8 mouse cellular contexts compared by ENCODE assay signal in the genomic region with DNA sequence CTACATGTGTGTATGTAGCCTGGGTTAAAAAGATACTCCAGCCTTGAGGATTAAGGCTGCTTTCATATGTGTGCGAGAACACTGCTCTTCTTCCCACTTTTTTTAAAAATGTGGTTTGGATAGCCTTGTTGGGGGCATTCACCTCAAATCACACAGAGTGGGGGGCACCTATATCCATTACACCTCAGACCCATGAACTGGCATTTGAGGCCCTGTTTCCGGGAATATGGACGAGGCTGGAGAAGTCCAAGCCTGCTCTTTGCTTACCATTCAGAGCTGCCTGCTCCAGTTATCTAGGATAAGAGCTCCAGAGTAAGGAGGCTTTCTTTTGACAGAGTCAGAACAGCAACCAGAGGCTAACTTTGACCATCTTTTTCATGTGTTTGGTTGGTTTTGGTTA.
DNase-seq lines count a peak whose midpoint lies in the region; ATAC-seq lines count a peak whose summit lies in the region.

No protein-coding gene starts in this region.

- ATAC-seq in limb, embryonic 12.5 days (ENCODE audit: insufficient number of reproducible peaks, insufficient read depth, low FRiP score, low TSS enrichment, low read depth): no peak
- ATAC-seq in heart, embryonic 16.5 days (replicated peaks; ENCODE audit: extremely low read depth, insufficient read depth, low FRiP score): no peak
- no peak for ATAC-seq in midbrain, embryonic 16.5 days
- no peak for ATAC-seq in frontal cortex, adult (ENCODE audit: low TSS enrichment)

- peak; percentile 28 for DNase-seq in adrenal gland, postnatal 10 days
- no peak for DNase-seq in adrenal gland, postnatal 25 days
- DNase-seq in limb, embryonic 10.5 days (ENCODE audit: low spot score): no peak
- no peak for DNase-seq in frontal cortex, adult 2 months (ENCODE audit: extremely low spot score in 1 of 2, low spot score in 1 of 2)

- H3K9ac ChIP-seq in limb, embryonic 12.5 days (replicated peaks): peak overlapping the region; percentile 93
- H3K9ac ChIP-seq in heart, embryonic 16.5 days (ENCODE audit: low read length): peak overlapping the region; percentile 100
- H3K9ac ChIP-seq in midbrain, embryonic 16.5 days (ENCODE audit: low read depth, low read length): peak overlapping the region; percentile 83

- no peaks in the 10 kb centered on the region for H3K9me3 ChIP-seq in limb, embryonic 12.5 days
- no peaks in the 10 kb centered on the region for H3K9me3 ChIP-seq in limb, embryonic 10.5 days (replicated peaks)
- H3K9me3 ChIP-seq in heart, embryonic 16.5 days (replicated peaks; ENCODE audit: control insufficient read depth, low read length): no peaks in the 10 kb centered on the region
- H3K9me3 ChIP-seq in midbrain, embryonic 16.5 days (replicated peaks; ENCODE audit: control insufficient read depth, low read length, poor library complexity, severe bottlenecking): no peaks in the 10 kb centered on the region

- H3K4me3 ChIP-seq in limb, embryonic 12.5 days (replicated peaks): peak overlapping the region; percentile 80
- no peak overlapping the region for H3K4me3 ChIP-seq in limb, embryonic 10.5 days
- peak overlapping the region; percentile 89 for H3K4me3 ChIP-seq in heart, embryonic 16.5 days (ENCODE audit: low read length)
- H3K4me3 ChIP-seq in midbrain, embryonic 16.5 days (ENCODE audit: low read depth, low read length): peak overlapping the region; percentile 71

- WGBS in limb, embryonic 12.5 days: 74% methylated on average over 3 of the region's 3 CpGs
- 73% methylated on average over 3 of the region's 3 CpGs for WGBS in limb, embryonic 10.5 days
- 49% methylated on average over 3 of the region's 3 CpGs for WGBS in heart, embryonic 16.5 days
- WGBS in midbrain, embryonic 16.5 days: 41% methylated on average over 3 of the region's 3 CpGs

- peak overlapping the region; percentile 88 for H3K4me2 ChIP-seq in limb, embryonic 12.5 days
- H3K4me2 ChIP-seq in heart, embryonic 16.5 days (ENCODE audit: low read depth, low read length): peak overlapping the region; percentile 70
- peak overlapping the region; percentile 66 for H3K4me2 ChIP-seq in midbrain, embryonic 16.5 days (ENCODE audit: low read length)

- H3K36me3 ChIP-seq in limb, embryonic 12.5 days: peaks cover 6% of the 10 kb centered on the region; the same call in 1 of the 2 replicates
- H3K36me3 ChIP-seq in limb, embryonic 10.5 days: no peaks in the 10 kb centered on the region
- H3K36me3 ChIP-seq in heart, embryonic 16.5 days (ENCODE audit: control insufficient read depth, insufficient read depth): 0 out of 2 replicates have a peak, but pooled peaks cover 3% of the 10 kb centered on the region
- H3K36me3 ChIP-seq in midbrain, embryonic 16.5 days (ENCODE audit: control insufficient read depth, insufficient read depth, low read length): no peaks in the 10 kb centered on the region

- peaks cover 23% of the 10 kb centered on the region for H3K4me1 ChIP-seq in limb, embryonic 12.5 days (replicated peaks)
- peaks cover 22% of the 10 kb centered on the region for H3K4me1 ChIP-seq in limb, embryonic 10.5 days
- H3K4me1 ChIP-seq in heart, embryonic 16.5 days (ENCODE audit: control insufficient read depth, insufficient read depth, low read length): peaks cover 45% of the 10 kb centered on the region
- H3K4me1 ChIP-seq in midbrain, embryonic 16.5 days (ENCODE audit: control insufficient read depth, insufficient read depth, low read length): peaks cover 38% of the 10 kb centered on the region

- H3K27me3 ChIP-seq in limb, embryonic 12.5 days: peaks cover 87% of the 10 kb centered on the region
- peaks cover 98% of the 10 kb centered on the region for H3K27me3 ChIP-seq in limb, embryonic 10.5 days (ENCODE audit: low read depth, poor library complexity, severe bottlenecking)
- H3K27me3 ChIP-seq in heart, embryonic 16.5 days (ENCODE audit: control insufficient read depth, insufficient read depth, low read length): no peaks in the 10 kb centered on the region
- no peaks in the 10 kb centered on the region for H3K27me3 ChIP-seq in midbrain, embryonic 16.5 days (ENCODE audit: control insufficient read depth, insufficient read depth, low read depth, low read length)

- H3K27ac ChIP-seq in limb, embryonic 12.5 days: no peak overlapping the region
- H3K27ac ChIP-seq in limb, embryonic 10.5 days: no peak overlapping the region
- no peak overlapping the region for H3K27ac ChIP-seq in heart, embryonic 16.5 days (ENCODE audit: low read length)
- peak overlapping the region; percentile 98; the same call in 1 of the 2 replicates for H3K27ac ChIP-seq in midbrain, embryonic 16.5 days (ENCODE audit: low read length)
